Mouse (Mus musculus): ENCODE measurements around the gene Hoxd9. TPM values are rescaled to one million over a fixed set of nuclear protein-coding genes. Genes with fewer than 3 reads are reported as not detected.

Hoxd9 gene
- total and polyA plus RNA-seq, 3 experiments = not detected

GRCm38 (mm10) chr2:74749337-74750121 lies 52.0 kb downstream of the Hoxd9 start:
- TF ChIP-seq NRF1 (IDR thresholded peaks at IDR 0.05; ENCODE audit: insufficient read depth, low read depth, low read length, poor library complexity, severe bottlenecking) = no peak
- TF ChIP-seq MAFK (IDR thresholded peaks at IDR 0.05; ENCODE audit: borderline replicate concordance, low read depth, low read length) = no peak
- TF ChIP-seq ZKSCAN1 (IDR thresholded peaks at IDR 0.05; ENCODE audit: low read depth, low read length) = no peak
- TF ChIP-seq CHD2 (IDR thresholded peaks at IDR 0.05; ENCODE audit: low read length) = no peak
- no peak for TF ChIP-seq HCFC1 (IDR thresholded peaks at IDR 0.05; ENCODE audit: low read depth, low read length)
- no peak for TF ChIP-seq UBTF (IDR thresholded peaks at IDR 0.05; ENCODE audit: borderline replicate concordance, insufficient read depth, low read depth, low read length)
- no peak for TF ChIP-seq USF1 (IDR thresholded peaks at IDR 0.05; ENCODE audit: low read depth, low read length)
- no peak for TF ChIP-seq NELFE (IDR thresholded peaks at IDR 0.05; ENCODE audit: low read depth, low read length)
- TF ChIP-seq E2F4 (IDR thresholded peaks at IDR 0.05; ENCODE audit: borderline replicate concordance, low read depth, low read length) = no peak
- Histone ChIP-seq H3K4me1 (ENCODE audit: control insufficient read depth in 1 of 2, insufficient read depth in 2 of 2, low read length in 2 of 2) (no peaks in the 10 kb centered on the region), H3K79me2 (ENCODE audit: control insufficient read depth, insufficient read depth, low read length, poor library complexity) (no peaks in the 10 kb centered on the region), H3K9me3 (replicated peaks; ENCODE audit: insufficient read depth, low read length) (no peaks in the 10 kb centered on the region), H3K27ac (ENCODE audit: control insufficient read depth, low read depth, low read length) (no peak overlapping the region), H3K4me3 (ENCODE audit: control insufficient read depth in 1 of 2, insufficient read depth in 1 of 2, low read depth in 2 of 2, low read length in 2 of 2) (no peak overlapping the region), H3K9ac (ENCODE audit: control insufficient read depth, low read depth, low read length, poor library complexity, severe bottlenecking) (no peak overlapping the region), H3K36me3 (ENCODE audit: control insufficient read depth in 1 of 2, insufficient read depth in 2 of 2, low read length in 2 of 2) (no peaks in the 10 kb centered on the region), H3K27me3 (ENCODE audit: control insufficient read depth in 1 of 2, insufficient read depth in 2 of 2, low read length in 2 of 2) (no peaks in the 10 kb centered on the region; a peak in 1 of 4 replicates)
- DNase-seq (ENCODE audit: low read depth, low spot score) = no peak

Other genes starting within 250 kb of the Hoxd9 start
- gene Lnpk, start 118.3 kb upstream of the Hoxd9 start, total RNA-seq (2012; rRNA removed) = 35.5 and 36.1 TPM in 2 replicates
- 10 to 100 TPM in 1 of 2 experiments, not detected in 1; 35.5 TPM for gene Lnpk, start 118.3 kb upstream of the Hoxd9 start, polyA plus RNA-seq (2012; ENCODE audit: insufficient read depth in 1 of 2, insufficient read length in 2 of 2, low read depth in 1 of 2, low replicate concordance in 2 of 2, missing spikeins in 1 of 2)
- gene Evx2, start 38.2 kb upstream of the Hoxd9 start, total RNA-seq (2012; rRNA removed) = not detected in 2 replicates
- not detected for gene Evx2, start 38.2 kb upstream of the Hoxd9 start, polyA plus RNA-seq (2012; ENCODE audit: insufficient read depth in 1 of 2, insufficient read length in 2 of 2, low read depth in 1 of 2, low replicate concordance in 2 of 2, missing spikeins in 1 of 2)
- not detected in 2 replicates for gene Hoxd13, start 29.4 kb upstream of the Hoxd9 start, total RNA-seq (2012; rRNA removed)
- gene Hoxd13, start 29.4 kb upstream of the Hoxd9 start, polyA plus RNA-seq (2012; ENCODE audit: insufficient read depth in 1 of 2, insufficient read length in 2 of 2, low read depth in 1 of 2, low replicate concordance in 2 of 2, missing spikeins in 1 of 2) = not detected
- gene Hoxd12, start 22.7 kb upstream of the Hoxd9 start, total RNA-seq (2012; rRNA removed) = not detected in 2 replicates
- gene Hoxd12, start 22.7 kb upstream of the Hoxd9 start, polyA plus RNA-seq (2012; ENCODE audit: insufficient read depth in 1 of 2, insufficient read length in 2 of 2, low read depth in 1 of 2, low replicate concordance in 2 of 2, missing spikeins in 1 of 2) = not detected
- not detected in 2 replicates for gene Hoxd11, start 18.2 kb upstream of the Hoxd9 start, total RNA-seq (2012; rRNA removed)
- gene Hoxd11, start 18.2 kb upstream of the Hoxd9 start, polyA plus RNA-seq (2012; ENCODE audit: insufficient read depth in 1 of 2, insufficient read length in 2 of 2, low read depth in 1 of 2, low replicate concordance in 2 of 2, missing spikeins in 1 of 2) = not detected
- gene Hoxd10, start 5.8 kb upstream of the Hoxd9 start, total RNA-seq (2012; rRNA removed) = not detected in 2 replicates
- gene Hoxd10, start 5.8 kb upstream of the Hoxd9 start, polyA plus RNA-seq (2012; ENCODE audit: insufficient read depth in 1 of 2, insufficient read length in 2 of 2, low read depth in 1 of 2, low replicate concordance in 2 of 2, missing spikeins in 1 of 2) = not detected
- 4.7 and 5.4 TPM in 2 replicates for gene Hoxd8, start 6.9 kb downstream of the Hoxd9 start, total RNA-seq (2012; rRNA removed)
- gene Hoxd8, start 6.9 kb downstream of the Hoxd9 start, polyA plus RNA-seq (2012; ENCODE audit: insufficient read depth in 1 of 2, insufficient read length in 2 of 2, low read depth in 1 of 2, low replicate concordance in 2 of 2, missing spikeins in 1 of 2) = 1 to 10 TPM in 1 of 2 experiments, not detected in 1; 7.4 TPM
- not detected in 2 replicates for gene Hoxd3, start 14.2 kb downstream of the Hoxd9 start, total RNA-seq (2012; rRNA removed)
- gene Hoxd3, start 14.2 kb downstream of the Hoxd9 start, polyA plus RNA-seq (2012; ENCODE audit: insufficient read depth in 1 of 2, insufficient read length in 2 of 2, low read depth in 1 of 2, low replicate concordance in 2 of 2, missing spikeins in 1 of 2) = not detected
- gene Hoxd4, start 14.2 kb downstream of the Hoxd9 start, total RNA-seq (2012; rRNA removed) = not detected in 2 replicates
- not detected for gene Hoxd4, start 14.2 kb downstream of the Hoxd9 start, polyA plus RNA-seq (2012; ENCODE audit: insufficient read depth in 1 of 2, insufficient read length in 2 of 2, low read depth in 1 of 2, low replicate concordance in 2 of 2, missing spikeins in 1 of 2)
- not detected in 2 replicates for gene Gm28230, start 29.0 kb downstream of the Hoxd9 start, total RNA-seq (2012; rRNA removed)
- gene Gm28230, start 29.0 kb downstream of the Hoxd9 start, polyA plus RNA-seq (2012; ENCODE audit: insufficient read depth in 1 of 2, insufficient read length in 2 of 2, low read depth in 1 of 2, low replicate concordance in 2 of 2, missing spikeins in 1 of 2) = not detected
- not detected in 2 replicates for gene Hoxd1, start 65.3 kb downstream of the Hoxd9 start, total RNA-seq (2012; rRNA removed)
- not detected for gene Hoxd1, start 65.3 kb downstream of the Hoxd9 start, polyA plus RNA-seq (2012; ENCODE audit: insufficient read depth in 1 of 2, insufficient read length in 2 of 2, low read depth in 1 of 2, low replicate concordance in 2 of 2, missing spikeins in 1 of 2)
- gene Mtx2, start 128.1 kb downstream of the Hoxd9 start, total RNA-seq (2012; rRNA removed) = 81.9 and 85.0 TPM in 2 replicates
- gene Mtx2, start 128.1 kb downstream of the Hoxd9 start, polyA plus RNA-seq (2012; ENCODE audit: insufficient read depth in 1 of 2, insufficient read length in 2 of 2, low read depth in 1 of 2, low replicate concordance in 2 of 2, missing spikeins in 1 of 2) = 1,000 to 10,000 TPM in 1 of 2 experiments, 100 to 1,000 TPM in 1; 152 to 1,244 TPM